In genomic region chr13:56432496-56432895, GRCm38 (mm10) we compare ENCODE assay signal across 28 mouse cellular contexts. TPM values are rescaled to one million over a fixed set of nuclear protein-coding genes. Genes with fewer than 3 reads are reported as not detected.
DNase-seq lines count a peak whose midpoint lies in the region; ATAC-seq lines count a peak whose summit lies in the region.
"Had no signal": no experiment of that assay in that cellular context is flagged by ENCODE, and none has a peak within 500 bp of the region (broad histone marks: within the 10 kb centered on the region; RNA-seq: fewer than 3 reads in every experiment).

No protein-coding gene starts in this region.

- H3K27ac ChIP-seq in limb, embryonic 13.5 days = no peak overlapping the region
- no peak overlapping the region for H3K27ac ChIP-seq in intestine, embryonic 16.5 days (ENCODE audit: low read length)
- H3K27ac ChIP-seq: hindbrain, embryonic 15.5 days; intestine, embryonic 15.5 days; midbrain, embryonic 12.5 days had no signal

- H3K9me3 ChIP-seq in limb, embryonic 13.5 days = no peaks in the 10 kb centered on the region
- H3K9me3 ChIP-seq in intestine, embryonic 16.5 days (ENCODE audit: control insufficient read depth, low read length) = no peaks in the 10 kb centered on the region
- H3K9me3 ChIP-seq: forebrain, embryonic 10.5 days; hindbrain, embryonic 15.5 days; intestine, embryonic 15.5 days; midbrain, embryonic 12.5 days had no signal

- H3K4me1 ChIP-seq in limb, embryonic 13.5 days = peaks cover 19% of the 10 kb centered on the region; the same call in 1 of the 2 replicates
- 0 out of 2 replicates have a peak, but pooled peaks cover 2% of the 10 kb centered on the region for H3K4me1 ChIP-seq in intestine, embryonic 16.5 days (ENCODE audit: control insufficient read depth, insufficient read depth, low read length)

- 83% methylated on average over 11 of the region's 12 CpGs for WGBS in limb, embryonic 13.5 days
- WGBS in intestine, embryonic 16.5 days = 85% methylated on average over 8 of the region's 12 CpGs

- no peak overlapping the region for H3K4me3 ChIP-seq in limb, embryonic 13.5 days
- no peak overlapping the region for H3K4me3 ChIP-seq in intestine, embryonic 16.5 days (ENCODE audit: low read length)
- H3K4me3 ChIP-seq: forebrain, embryonic 10.5 days; hindbrain, embryonic 15.5 days; intestine, embryonic 15.5 days; midbrain, embryonic 12.5 days had no signal

- DNase-seq in testis, postnatal 10 days (ENCODE audit: low spot score) = peak; percentile 45
- no peak for DNase-seq in testis, postnatal 14 days (ENCODE audit: low spot score)
- DNase-seq in cerebellum, adult 11 months = peak; percentile 44
- peak; percentile 71 for DNase-seq in cerebellum, adult 9-11 months
- no peak for DNase-seq in left cerebral cortex, adult 11 months (ENCODE audit: low spot score)
- DNase-seq in B cell, adult 2 months = no peak
- DNase-seq: adrenal gland, postnatal 25 days; gastrocnemius, postnatal 10 days; heart, adult 11 months; kidney, adult 9 months; kidney, postnatal 14 days; layer of hippocampus, postnatal 36 days; lung, postnatal 4 days; thymus, postnatal 25 days had no signal

- H3K36me3 ChIP-seq in limb, embryonic 13.5 days = no peaks in the 10 kb centered on the region
- no peaks in the 10 kb centered on the region for H3K36me3 ChIP-seq in intestine, embryonic 16.5 days (ENCODE audit: control insufficient read depth, insufficient read depth, low read length)
- H3K36me3 ChIP-seq: forebrain, embryonic 10.5 days; hindbrain, embryonic 15.5 days; intestine, embryonic 15.5 days; midbrain, embryonic 12.5 days had no signal

- H3K27me3 ChIP-seq in limb, embryonic 13.5 days = peaks cover 30% of the 10 kb centered on the region
- H3K27me3 ChIP-seq in intestine, embryonic 16.5 days (replicated peaks; ENCODE audit: control insufficient read depth, insufficient read depth, low read length) = peaks cover 10% of the 10 kb centered on the region

- no peak overlapping the region for H3K4me2 ChIP-seq in limb, embryonic 13.5 days (replicated peaks)
- no peak overlapping the region for H3K4me2 ChIP-seq in intestine, embryonic 16.5 days (ENCODE audit: low read depth, low read length)
- H3K4me2 ChIP-seq: hindbrain, embryonic 15.5 days; intestine, embryonic 15.5 days; midbrain, embryonic 12.5 days had no signal

- ATAC-seq in limb, embryonic 13.5 days (ENCODE audit: low FRiP score, low read depth) = no peak
- ATAC-seq in intestine, embryonic 16.5 days = no peak
- ATAC-seq: forebrain, embryonic 16.5 days; intestine, embryonic 15.5 days had no signal

- peak overlapping the region; percentile 9; the same call in 1 of the 2 replicates for H3K9ac ChIP-seq in limb, embryonic 13.5 days
- H3K9ac ChIP-seq in intestine, embryonic 16.5 days (ENCODE audit: low read depth, low read length) = no peak overlapping the region
- H3K9ac ChIP-seq: hindbrain, embryonic 15.5 days; intestine, embryonic 15.5 days; midbrain, embryonic 12.5 days had no signal

RNA-seq across cellular contexts. Expression of gene Slc25a48, which starts 5.7 kb away (rescaled TPM):
- polyA plus RNA-seq in limb, embryonic 13.5 days (2015; fragmentation: Nextera tagmentation; extraction: Ambion mirVana) = 0.28 and 0.33 TPM in 2 replicates
- 0.06 TPM in 1 of 2 replicates, not detected in the other for polyA plus RNA-seq in intestine, embryonic 16.5 days (2015; fragmentation: Nextera tagmentation; extraction: Ambion mirVana)
- polyA plus RNA-seq: forebrain, embryonic 10.5 days; forebrain, embryonic 16.5 days; heart, embryonic 14.5 days; hindbrain, embryonic 15.5 days; midbrain, embryonic 12.5 days had no signal

RNA-seq across cellular contexts. Expression of gene Gm3045, which starts 6.1 kb away (rescaled TPM):
- polyA plus RNA-seq in limb, embryonic 13.5 days (2015; fragmentation: Nextera tagmentation; extraction: Ambion mirVana) = 0.10 and 0.13 TPM in 2 replicates
- polyA plus RNA-seq in intestine, embryonic 16.5 days (2015; fragmentation: Nextera tagmentation; extraction: Ambion mirVana) = not detected in 2 replicates
- polyA plus RNA-seq: embryonic facial prominence, embryonic 11.5 days; forebrain, embryonic 10.5 days; forebrain, embryonic 16.5 days; heart, embryonic 14.5 days; hindbrain, embryonic 15.5 days; intestine, embryonic 15.5 days; liver, adult 2 months; liver, embryonic 16.5 days; lung, embryonic 16.5 days; midbrain, embryonic 12.5 days; neural tube, embryonic 11.5 days; spleen, adult 2 months had no signal

RNA-seq across cellular contexts. Expression of gene Il9, which starts 49.5 kb away (rescaled TPM):
- not detected in 2 replicates for polyA plus RNA-seq in limb, embryonic 13.5 days (2015; fragmentation: Nextera tagmentation; extraction: Ambion mirVana)
- polyA plus RNA-seq in intestine, embryonic 16.5 days (2015; fragmentation: Nextera tagmentation; extraction: Ambion mirVana) = not detected in 2 replicates
- polyA plus RNA-seq: embryonic facial prominence, embryonic 11.5 days; forebrain, embryonic 10.5 days; forebrain, embryonic 16.5 days; heart, embryonic 14.5 days; hindbrain, embryonic 15.5 days; intestine, embryonic 15.5 days; liver, adult 2 months; liver, embryonic 16.5 days; lung, embryonic 16.5 days; midbrain, embryonic 12.5 days; neural tube, embryonic 11.5 days; spleen, adult 2 months had no signal

Comparison
In these comparisons a context has a peak if more than half of its experiments do, and no peak if none do; other contexts are left out.
1. DNase-seq: peak in testis, postnatal 10 days (single experiment), cerebellum, adult 11 months (single experiment) and cerebellum, adult 9-11 months (single experiment); none in testis, postnatal 14 days (single experiment), left cerebral cortex, adult 11 months (single experiment) and B cell, adult 2 months (0 of 2).